Mouse (Mus musculus) naive thymus-derived CD4-positive, alpha-beta T cell, adult 2 months (primary cell): Measurements from ENCODE around the gene Ybx1.
"Not testable (repeated sequence)": the region's sequence is repeated elsewhere in the genome, so short reads cannot be mapped to it uniquely, and the experiment has no call there.

Source experiments
- DNase-seq: peaks from one replicate; pipeline ENCODE4 v3.0.0-alpha.2; 2011; ENCODE audit warnings: low read depth

The Ybx1 gene

GRCm38 (mm10) chr4:119294415-119295133 lies at the start of gene Ybx1:
Gene Ybx1 (minus strand): TSS chr4:119294604.
- DNase-seq = peak; percentile 98

- peak; percentile 68 for DNase-seq
These were observed 44.5 kb upstream of the Ybx1 start for GRCm38 (mm10) chr4:119338861-119339361.

DNA sequence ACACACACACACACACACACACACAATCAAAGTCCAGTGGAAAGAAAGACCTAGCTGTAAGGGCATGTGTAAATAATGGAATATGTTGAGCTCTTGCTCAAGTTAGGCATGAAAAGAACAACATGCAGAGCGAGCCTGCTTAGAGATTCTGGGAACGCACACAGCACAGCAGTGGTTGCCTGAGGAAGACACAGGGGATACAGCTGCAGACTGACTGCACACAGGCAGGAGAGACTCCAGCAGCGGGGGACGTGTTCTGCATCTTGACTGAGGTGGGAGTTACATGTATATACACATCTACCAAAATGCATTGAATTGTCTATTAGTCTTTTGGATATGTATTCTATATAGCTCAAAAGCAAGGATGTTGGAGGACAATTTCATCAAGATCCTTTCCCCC lies 44.0 kb upstream of the Ybx1 start:
- DNase-seq = no peak

GRCm38 (mm10) chr4:119333487-119333886 lies 39.1 kb upstream of the Ybx1 start:
- DNase-seq = no peak

DNA sequence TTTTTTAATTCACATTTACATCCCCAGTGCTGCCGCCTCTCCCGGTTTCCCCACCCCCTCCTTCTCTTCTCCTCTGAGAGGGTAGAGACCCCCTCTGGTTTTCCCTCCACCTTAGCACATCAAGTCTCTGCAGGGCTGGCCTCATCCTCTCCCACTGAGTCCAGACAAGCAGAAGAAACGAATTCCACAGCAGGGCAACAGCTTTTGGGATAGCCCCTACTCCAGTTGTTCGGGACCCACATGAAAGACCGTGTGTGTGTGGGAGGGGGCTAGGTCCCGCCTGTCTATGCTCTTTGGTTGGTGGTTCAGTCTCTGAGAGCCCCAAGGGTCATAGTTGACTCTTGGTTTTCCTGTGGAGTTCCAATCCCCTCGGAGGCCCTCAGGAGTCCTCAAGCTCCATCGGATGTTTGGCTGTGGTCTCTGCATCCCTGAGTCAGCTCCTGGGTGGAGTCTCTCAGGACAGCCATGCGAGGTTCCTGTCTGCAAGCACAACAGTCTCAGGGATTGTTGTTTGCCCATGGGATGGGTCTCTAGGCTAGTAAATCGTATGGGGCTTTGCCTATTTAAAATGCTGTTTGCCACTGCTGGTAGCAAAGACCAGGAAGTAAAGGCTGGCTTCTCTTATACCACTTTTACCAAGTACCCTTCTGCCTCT lies 26.6 kb upstream of the Ybx1 start:
- DNase-seq = peak; percentile 23

- DNase-seq = peak; percentile 97
These were observed 25.9 kb upstream of the Ybx1 start, which contains the start of gene Ppih for GRCm38 (mm10) chr4:119320131-119320830. Gene Ppih (minus strand): TSS chr4:119320546.

DNA sequence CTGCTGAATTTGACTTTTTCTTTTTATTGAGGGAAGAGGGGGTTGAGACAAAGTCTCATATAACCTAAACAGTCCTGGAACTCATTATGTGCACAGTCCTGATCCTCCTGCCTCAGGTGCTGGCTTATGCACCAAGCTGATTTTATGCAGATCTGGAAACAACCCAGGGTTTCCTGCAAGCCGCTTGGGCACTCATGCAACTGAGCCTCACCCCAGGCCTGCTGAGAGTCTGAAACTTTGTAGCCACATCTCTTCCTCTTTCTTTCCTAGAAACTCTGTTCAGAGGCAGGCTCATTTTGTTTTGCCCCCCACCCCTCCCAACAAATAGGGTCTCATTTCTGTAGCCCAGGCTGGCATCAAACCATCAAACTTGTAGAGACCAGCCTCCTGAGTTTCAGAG lies 19.4 kb upstream of the Ybx1 start:
- no peak for DNase-seq

DNA sequence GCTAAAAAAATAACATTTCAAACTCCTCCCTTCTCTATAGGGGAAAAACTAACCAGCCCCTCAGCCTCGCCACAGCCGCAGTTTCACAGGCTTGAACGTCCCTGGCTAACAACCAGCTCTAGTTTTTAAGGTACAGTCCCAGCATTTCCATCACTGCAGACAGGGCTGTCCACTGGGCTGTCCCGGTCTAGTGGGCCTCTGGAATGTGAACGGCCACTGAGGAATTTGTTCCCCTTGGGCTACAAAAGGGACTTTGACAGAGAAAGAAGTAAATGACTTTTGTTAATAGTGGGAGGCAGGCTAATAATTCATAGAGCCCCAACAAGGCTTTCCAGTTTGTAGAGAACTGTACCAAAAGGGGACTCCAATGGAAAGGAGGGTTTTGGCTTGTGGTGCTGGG lies 11.0 kb upstream of the Ybx1 start:
- no peak for DNase-seq

- DNase-seq = no peak
These were observed 8.9 kb upstream of the Ybx1 start for GRCm38 (mm10) chr4:119303291-119303690.

DNA sequence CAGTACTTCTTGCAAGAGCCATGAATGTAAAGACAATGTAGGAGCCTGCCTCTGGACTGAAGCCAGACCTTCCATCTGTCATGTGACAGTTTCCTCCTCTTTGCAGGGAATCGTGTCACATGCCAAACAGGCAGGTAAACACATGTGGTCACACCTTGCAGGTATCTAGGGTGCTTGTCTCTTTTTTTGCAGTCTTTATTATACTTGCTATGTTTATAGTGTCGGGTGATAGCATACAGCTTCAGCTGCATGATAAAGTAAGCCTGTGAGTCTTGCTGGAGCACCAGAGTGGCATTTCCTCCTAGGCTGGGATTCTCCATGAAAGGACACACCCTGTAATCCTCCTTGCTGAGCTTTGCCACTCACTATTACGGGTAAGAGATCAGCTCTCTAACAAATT lies 7.4 kb upstream of the Ybx1 start:
- DNase-seq = no peak

DNA sequence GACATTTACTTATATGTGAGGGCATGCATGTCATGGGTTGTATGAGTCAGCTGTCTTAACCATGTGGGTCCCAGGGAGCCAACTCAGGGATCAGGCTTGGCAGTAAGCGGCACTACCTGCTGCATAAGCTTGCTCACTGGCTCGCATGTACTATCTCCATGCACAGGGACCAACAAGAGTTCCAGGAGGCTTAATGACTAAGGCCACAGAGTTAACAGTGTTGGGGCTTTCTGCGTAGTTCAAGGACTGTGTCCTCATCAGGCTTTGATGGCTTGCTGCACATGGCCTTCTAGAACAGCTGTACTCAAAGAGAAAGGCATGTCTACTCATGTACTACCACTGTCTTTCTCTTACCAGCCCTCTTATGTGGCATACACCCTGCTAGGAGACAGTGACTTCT lies 6.4 kb upstream of the Ybx1 start:
- DNase-seq = no peak

GRCm38 (mm10) chr4:119297361-119297760 lies 3.0 kb upstream of the Ybx1 start:
- DNase-seq = no peak

DNA sequence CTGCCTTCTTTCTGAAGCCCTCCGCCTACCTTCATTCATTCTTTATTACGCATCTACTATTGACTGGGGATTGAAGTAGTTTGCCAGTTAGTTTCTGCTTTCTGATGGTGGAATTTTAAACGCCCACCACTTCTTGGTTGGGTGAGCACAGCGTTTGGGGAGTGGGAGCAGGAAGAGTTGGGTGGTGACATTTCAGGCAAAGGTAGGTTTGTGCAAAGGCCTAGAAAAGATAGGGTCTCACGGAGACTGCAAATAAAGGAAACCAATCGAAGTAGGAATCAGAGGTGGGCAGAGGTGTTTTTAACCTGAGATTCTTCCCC lies 690 bp upstream of the Ybx1 start:
- no peak for DNase-seq

- DNase-seq = peak; percentile 55
These were observed 688 bp downstream of the Ybx1 start for GRCm38 (mm10) chr4:119293574-119294258.

DNA sequence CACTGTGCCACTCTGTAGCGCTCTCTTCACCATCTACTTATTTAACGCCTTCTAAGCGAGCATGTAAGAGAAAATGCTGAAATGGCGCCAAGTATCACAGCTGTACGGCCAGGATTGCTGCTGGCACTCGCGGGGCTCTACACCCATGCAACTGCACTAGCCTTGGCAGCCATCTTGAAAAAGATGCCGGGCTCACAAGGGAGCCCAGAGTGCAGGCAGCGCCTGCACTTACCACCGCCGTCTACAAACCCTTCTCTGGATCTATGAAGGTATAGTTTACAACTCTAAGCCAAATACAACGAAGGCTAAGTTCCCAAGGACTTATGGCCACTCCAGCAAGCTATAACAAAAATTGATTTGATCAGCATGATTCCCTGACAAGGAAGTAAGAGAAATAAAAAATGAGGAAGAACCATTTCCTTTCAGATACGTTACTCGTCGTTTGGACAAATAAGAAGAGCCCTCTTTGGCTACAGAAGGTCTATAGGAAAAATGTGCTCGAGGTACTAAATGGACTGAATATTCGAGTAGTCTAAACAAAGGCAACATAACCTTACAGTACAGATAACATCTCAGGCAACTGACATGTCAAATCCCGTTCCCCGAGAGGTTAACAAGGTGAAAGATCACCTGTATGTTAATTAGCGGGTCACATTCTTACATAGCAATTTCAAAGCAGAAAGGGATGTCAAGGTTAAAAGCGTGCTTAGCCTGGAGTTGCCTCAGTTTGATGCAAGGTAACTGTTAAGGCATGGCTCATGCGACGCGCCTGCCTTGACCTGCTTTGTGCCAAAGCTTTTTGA lies 1.4 kb downstream of the Ybx1 start:
- DNase-seq = peak; percentile 65

GRCm38 (mm10) chr4:119291921-119292320 lies 2.5 kb downstream of the Ybx1 start:
- DNase-seq = no peak

DNA sequence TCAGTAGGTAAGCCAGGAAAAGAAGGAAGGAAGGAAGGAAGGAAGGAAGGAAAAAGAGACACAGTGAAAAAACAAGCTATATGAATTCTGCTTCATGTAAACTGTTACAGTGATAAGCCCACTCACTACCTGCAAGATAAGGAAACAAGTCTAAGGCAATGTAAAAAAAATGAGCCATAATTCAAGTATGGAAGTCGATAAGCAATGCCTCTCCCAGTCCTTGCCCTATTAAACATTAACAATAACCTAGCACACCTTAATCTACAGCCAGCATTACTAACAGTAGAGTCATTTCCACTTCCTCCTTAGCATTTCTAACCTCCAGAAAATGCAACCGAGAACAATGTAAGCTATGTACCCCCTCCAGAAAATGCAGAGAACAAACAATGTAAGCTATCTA lies 9.1 kb downstream of the Ybx1 start:
- DNase-seq = no peak

DNA sequence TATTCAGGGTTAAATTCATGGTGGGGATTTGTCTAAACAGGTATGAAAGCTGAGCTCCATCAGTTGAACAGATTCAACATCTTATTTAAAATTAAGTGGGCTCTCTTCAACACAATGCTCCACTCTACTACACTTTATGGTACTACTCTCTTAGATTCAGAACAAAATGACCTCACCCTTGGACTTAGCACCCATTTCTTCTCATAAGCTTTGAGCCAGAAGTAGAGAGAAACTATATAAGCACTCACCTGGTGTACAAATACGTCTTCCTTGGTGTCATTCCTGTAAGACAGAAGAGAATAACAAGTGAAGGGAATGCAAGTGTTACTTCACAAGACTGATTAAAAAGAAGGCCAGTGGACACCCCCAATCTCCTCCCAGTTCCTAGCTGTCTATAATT lies 9.5 kb downstream of the Ybx1 start:
- DNase-seq = no peak

DNA sequence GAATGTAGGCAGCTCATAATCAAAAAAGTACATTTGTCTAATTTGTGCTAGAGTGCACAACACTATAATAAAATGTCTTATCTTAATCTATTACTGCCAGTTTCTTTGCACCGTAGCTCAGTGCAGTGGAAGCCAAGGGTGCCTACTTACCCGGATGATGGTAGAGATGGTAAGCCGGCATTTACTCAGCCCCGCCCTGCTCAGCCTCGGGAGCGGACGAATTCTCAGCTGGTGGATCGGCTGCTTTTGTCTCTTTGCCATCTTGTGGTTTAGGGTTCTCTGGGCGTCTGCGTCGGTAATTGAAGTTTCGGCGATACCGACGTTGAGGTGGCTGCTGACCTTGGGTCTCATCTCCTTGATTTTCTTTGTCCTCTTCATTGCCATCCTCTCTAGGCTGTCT lies 15.6 kb downstream of the Ybx1 start:
- DNase-seq = not testable (repeated sequence)

DNA sequence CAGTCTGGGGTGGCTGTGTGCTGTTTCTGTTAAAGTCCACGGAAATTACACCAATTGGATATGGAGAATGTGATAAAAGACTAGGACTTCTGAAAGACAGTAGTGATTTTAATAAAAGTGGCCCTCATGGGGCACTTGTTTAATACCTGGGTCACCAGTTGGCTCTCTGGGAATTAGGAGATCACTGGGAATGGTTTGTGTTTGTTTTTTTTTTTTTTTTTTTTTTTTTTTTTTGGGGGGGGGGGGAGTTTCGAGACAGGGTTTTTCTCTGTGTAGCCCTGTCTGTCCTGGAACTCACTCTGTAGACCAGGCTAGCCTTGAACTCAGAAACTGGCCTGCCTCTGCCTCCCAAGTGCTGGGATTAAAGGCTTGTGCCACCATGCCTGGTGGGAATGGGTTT lies 18.7 kb downstream of the Ybx1 start:
- no peak for DNase-seq

DNA sequence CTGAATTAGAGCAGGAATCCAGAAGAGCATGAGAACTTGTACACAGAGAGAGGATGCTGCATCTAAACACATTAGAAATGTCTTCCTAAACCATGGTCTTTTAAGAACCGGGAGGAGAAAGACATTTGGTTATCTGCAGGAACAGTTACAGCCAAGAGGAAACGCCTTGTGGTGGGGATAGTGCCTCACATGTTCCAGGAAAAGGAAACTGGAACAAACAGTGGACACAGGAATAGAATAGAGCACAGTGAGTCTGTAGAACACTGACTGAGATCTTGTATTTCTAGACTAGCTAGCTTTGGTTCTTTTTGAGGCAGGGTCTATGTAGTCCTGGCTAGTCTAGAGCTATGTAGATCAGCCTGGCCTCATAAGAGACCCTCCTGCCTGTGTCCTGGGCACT lies 19.2 kb downstream of the Ybx1 start:
- no peak for DNase-seq

DNA sequence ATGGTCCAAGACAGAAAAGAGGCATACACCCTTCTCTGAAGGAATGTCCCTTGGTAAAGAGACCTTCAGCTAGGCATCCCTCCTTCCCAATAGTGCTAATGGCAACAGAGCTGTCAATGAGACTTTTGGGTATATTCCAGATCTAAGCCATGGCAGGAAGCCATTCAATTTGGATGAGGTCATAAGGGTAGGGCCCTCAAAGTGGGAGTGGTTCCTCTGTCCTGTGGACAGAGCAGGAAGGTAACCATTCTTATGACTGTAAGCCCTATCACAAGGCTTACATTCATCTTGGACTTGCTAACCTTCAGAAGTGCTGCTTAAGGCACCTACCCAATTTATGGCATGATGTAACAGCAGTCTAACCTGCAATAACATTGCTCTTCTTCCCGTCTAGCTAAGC lies 19.8 kb downstream of the Ybx1 start:
- no peak for DNase-seq
